Mouse (Mus musculus): Measurements from ENCODE around the gene Irgc1. TPM values are rescaled to one million over a fixed set of nuclear protein-coding genes. Genes with fewer than 3 reads are reported as not detected.

Gene Irgc1
- polyA plus RNA-seq, 1 experiment from 2014 or later = not detected

DNA sequence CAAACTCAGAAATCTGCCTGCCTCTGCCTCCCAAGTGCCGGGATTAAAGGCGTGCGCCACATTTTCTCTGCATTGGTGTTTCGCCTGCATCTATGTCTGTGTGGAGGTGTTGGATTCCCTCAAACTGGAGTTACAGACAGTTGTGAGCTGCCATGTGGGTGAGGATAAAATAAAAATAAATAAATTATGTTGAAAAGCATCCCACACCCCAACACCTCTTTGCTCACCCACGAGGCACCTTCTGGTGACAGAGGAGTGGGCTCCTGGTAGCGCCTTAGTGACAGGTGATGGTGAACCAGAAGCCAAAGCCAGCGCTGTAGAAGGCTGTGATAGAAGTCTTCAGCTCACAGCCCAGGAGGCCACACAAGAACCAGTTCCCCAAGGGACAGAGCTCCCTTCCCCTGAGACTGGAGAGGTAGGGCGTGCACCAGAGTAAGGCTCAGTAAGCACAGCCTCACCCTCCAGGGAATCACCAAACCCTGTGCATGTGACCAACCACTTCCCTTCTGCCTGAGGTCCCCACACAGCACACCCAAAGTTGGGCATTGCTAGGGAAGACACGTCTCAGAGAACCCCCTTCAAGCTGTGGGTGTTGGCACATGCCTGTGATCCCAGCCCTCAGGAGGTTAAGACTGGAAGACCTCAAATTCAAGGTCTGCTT is 6.7 kb downstream of the Irgc1 start:
- Histone ChIP-seq H3K9me3 (replicated peaks) (peaks cover 10% of the 10 kb centered on the region; the same call in 1 of the 2 replicates), H3K36me3 (no peaks in the 10 kb centered on the region), H3K27ac (replicated peaks) (no peak overlapping the region), H3K27me3 (ENCODE audit: low read depth, poor library complexity, severe bottlenecking) (no peaks in the 10 kb centered on the region), H3K4me3 (no peak overlapping the region), H3K4me1 (no peaks in the 10 kb centered on the region)
- WGBS = 90% methylated on average over 9 of the region's 9 CpGs
- no peak for DNase-seq (ENCODE audit: low spot score)

DNA sequence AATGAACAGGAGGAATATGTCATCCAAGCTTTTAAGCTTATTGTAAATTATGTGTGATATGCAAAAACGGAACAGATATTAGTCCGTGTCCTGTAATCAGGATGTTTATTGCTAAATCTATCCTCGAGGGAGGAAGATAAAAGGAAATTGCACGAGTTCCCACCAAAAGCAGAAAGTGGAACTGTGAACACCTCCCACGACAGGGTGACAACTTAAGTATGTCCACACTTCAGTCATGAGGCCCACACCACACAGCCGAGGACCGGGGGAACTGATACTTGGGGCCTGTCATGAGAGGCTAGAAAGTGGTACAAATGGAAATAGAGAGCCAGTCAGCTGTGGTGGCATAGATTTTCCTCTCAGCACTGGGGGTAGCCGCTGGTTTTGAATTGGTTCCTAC is 9.8 kb downstream of the Irgc1 start:
- no peaks in the 10 kb centered on the region for H3K4me1 ChIP-seq
- no peak overlapping the region for H3K27ac ChIP-seq (replicated peaks)
- no peaks in the 10 kb centered on the region for H3K36me3 ChIP-seq
- H3K9me3 ChIP-seq (replicated peaks) = peaks cover 7% of the 10 kb centered on the region; the same call in 1 of the 2 replicates
- DNase-seq (ENCODE audit: low spot score) = no peak
- H3K4me3 ChIP-seq = no peak overlapping the region
- 84% methylated on average over 8 of the region's 8 CpGs for WGBS
- H3K27me3 ChIP-seq (ENCODE audit: low read depth, poor library complexity, severe bottlenecking) = no peaks in the 10 kb centered on the region

DNA sequence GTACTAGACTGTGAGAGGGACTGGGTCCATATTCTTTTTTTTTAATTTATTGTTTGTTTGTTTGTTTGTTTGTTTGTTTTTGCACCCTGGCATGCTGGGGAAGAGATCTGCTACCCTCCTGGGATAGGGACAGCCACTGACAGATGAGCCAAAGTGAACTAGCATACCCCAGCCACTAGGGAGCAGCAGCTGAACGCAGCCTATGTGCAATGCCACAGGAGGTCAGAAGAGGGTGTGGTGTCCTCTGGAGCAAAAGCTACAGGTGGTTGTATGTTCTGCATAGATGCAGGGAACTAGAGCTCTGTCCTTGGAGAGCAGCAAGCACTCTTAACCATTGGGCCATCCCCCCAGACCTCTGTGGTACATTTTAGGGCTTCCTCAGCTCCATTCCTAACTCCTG is 10.3 kb downstream of the Irgc1 start:
- DNase-seq (ENCODE audit: low spot score) = peak; percentile 51
- Histone ChIP-seq H3K36me3 (no peaks in the 10 kb centered on the region), H3K27me3 (ENCODE audit: low read depth, poor library complexity, severe bottlenecking) (no peaks in the 10 kb centered on the region), H3K27ac (replicated peaks) (no peak overlapping the region), H3K4me1 (no peaks in the 10 kb centered on the region), H3K9me3 (replicated peaks) (peaks cover 6% of the 10 kb centered on the region; the same call in 1 of the 2 replicates), H3K4me3 (no peak overlapping the region)
- 6% methylated on average over 1 of the region's 1 CpGs for WGBS

DNA sequence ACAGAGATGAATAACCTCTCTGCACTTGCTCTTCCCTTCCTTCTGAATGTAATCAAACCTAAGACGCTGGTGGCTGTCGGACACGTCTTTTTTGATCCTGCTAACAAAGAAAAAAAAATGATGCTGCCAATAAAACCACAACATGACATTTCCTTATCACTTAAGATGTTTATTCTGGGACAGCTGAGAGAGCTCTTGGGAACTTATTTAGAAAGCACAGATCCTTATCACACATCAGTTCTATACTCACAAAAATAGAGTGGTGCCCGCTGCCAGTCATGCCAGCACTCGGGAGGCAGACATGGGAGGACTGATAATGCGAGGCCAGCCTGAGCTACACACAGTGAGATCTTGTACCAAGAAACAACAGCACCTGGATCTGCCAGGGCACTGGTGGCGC is 12.2 kb downstream of the Irgc1 start:
- DNase-seq (ENCODE audit: low spot score) = no peak
- no peaks in the 10 kb centered on the region for H3K9me3 ChIP-seq (replicated peaks)
- no peaks in the 10 kb centered on the region for H3K4me1 ChIP-seq
- H3K4me3 ChIP-seq = no peak overlapping the region
- no peak overlapping the region for H3K27ac ChIP-seq (replicated peaks)
- H3K27me3 ChIP-seq (ENCODE audit: low read depth, poor library complexity, severe bottlenecking) = no peaks in the 10 kb centered on the region
- 86% methylated on average over 7 of the region's 7 CpGs for WGBS
- no peaks in the 10 kb centered on the region for H3K36me3 ChIP-seq

DNA sequence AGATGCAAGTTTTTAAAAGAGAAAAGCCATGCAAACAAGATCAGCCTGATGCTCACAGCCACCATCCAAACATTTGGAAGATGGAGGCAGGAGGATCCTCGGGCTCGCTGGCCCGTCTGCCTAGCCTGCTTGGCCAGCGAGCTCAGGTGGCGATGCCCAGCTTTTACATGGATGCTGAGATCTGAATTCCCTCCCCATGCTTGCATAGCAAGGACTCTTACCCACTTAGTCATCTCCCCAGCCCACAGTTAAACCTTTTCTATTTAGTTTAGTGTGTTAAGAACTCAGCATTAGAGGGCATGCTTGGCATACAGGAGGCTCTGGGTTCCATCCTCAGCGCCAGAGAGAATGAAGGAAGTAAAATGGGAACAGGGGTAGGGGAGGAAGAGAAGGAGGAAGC is 12.9 kb downstream of the Irgc1 start:
- no peak overlapping the region for H3K27ac ChIP-seq (replicated peaks)
- H3K27me3 ChIP-seq (ENCODE audit: low read depth, poor library complexity, severe bottlenecking) = no peaks in the 10 kb centered on the region
- DNase-seq (ENCODE audit: low spot score) = no peak
- no peaks in the 10 kb centered on the region for H3K4me1 ChIP-seq
- H3K36me3 ChIP-seq = no peaks in the 10 kb centered on the region
- H3K4me3 ChIP-seq = no peak overlapping the region
- no peaks in the 10 kb centered on the region for H3K9me3 ChIP-seq (replicated peaks)
- 82% methylated on average over 6 of the region's 6 CpGs for WGBS

GRCm38 (mm10) chr7:24437981-24438380 is 14.1 kb downstream of the Irgc1 start:
- Histone ChIP-seq H3K4me1 (no peaks in the 10 kb centered on the region), H3K9me3 (replicated peaks) (peaks cover 4% of the 10 kb centered on the region; the same call in 1 of the 2 replicates), H3K27me3 (ENCODE audit: low read depth, poor library complexity, severe bottlenecking) (peaks cover 7% of the 10 kb centered on the region), H3K36me3 (no peaks in the 10 kb centered on the region), H3K4me3 (no peak overlapping the region), H3K27ac (replicated peaks) (no peak overlapping the region)
- no peak for DNase-seq (ENCODE audit: low spot score)
- 85% methylated on average over 10 of the region's 10 CpGs for WGBS

DNA sequence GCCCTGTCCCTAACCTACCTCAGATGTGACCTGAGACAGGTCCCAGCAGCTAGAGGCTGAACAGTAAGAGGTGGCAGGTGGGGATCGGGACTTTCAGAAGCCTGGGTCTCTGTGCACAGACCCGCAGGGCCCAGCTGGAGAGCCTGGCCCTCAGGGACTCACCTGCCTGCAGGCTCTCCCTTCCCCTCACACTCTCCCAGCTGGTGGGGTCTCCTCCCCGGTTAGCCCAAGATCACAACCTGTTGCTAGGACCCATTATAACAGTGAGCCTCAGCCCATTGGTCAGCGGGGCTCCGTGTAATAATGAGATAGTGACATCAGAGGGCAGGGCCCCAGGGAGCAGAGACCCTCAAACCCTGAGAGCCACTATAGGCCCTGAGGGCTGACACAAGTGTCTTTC is 16.8 kb downstream of the Irgc1 start:
- DNase-seq (ENCODE audit: low spot score) = no peak
- Histone ChIP-seq H3K36me3 (no peaks in the 10 kb centered on the region), H3K9me3 (replicated peaks) (peaks cover 15% of the 10 kb centered on the region), H3K4me3 (no peak overlapping the region), H3K27ac (replicated peaks) (no peak overlapping the region), H3K27me3 (ENCODE audit: low read depth, poor library complexity, severe bottlenecking) (peaks cover 19% of the 10 kb centered on the region), H3K4me1 (no peaks in the 10 kb centered on the region)
- 81% methylated on average over 5 of the region's 5 CpGs for WGBS

DNA sequence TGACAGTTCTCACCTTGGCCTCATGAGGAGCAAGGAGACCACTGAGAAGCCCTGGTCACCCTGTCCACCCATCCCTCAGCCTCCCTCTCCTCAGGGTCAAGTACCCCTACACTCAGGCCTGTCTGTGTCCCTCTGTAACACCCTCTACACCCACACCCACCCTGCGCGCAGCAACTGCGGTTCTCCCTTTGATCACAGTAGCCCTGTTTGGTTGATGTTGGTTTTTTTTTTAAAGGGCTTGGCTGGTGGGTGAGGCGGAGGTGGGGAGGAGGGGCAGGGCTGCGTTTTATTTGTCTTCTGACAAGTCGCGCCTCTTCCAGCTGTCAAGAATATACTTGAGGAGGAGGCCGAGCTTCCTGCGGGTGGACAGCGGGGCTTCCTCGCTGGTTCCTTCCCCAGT is 20.4 kb downstream of the Irgc1 start:
- H3K9me3 ChIP-seq (replicated peaks) = peaks cover 15% of the 10 kb centered on the region
- WGBS = 72% methylated on average over 11 of the region's 11 CpGs
- H3K27me3 ChIP-seq (ENCODE audit: low read depth, poor library complexity, severe bottlenecking) = peaks cover 19% of the 10 kb centered on the region
- no peak overlapping the region for H3K27ac ChIP-seq (replicated peaks)
- H3K36me3 ChIP-seq = no peaks in the 10 kb centered on the region
- H3K4me3 ChIP-seq = no peak overlapping the region
- no peaks in the 10 kb centered on the region for H3K4me1 ChIP-seq
- no peak for DNase-seq (ENCODE audit: low spot score)

GRCm38 (mm10) chr7:24430551-24431345 is 21.3 kb downstream of the Irgc1 start:
- no peaks in the 10 kb centered on the region for H3K36me3 ChIP-seq
- H3K27me3 ChIP-seq (ENCODE audit: low read depth, poor library complexity, severe bottlenecking) = peaks cover 19% of the 10 kb centered on the region
- 93% methylated on average over 15 of the region's 15 CpGs for WGBS
- H3K4me3 ChIP-seq = no peak overlapping the region
- no peaks in the 10 kb centered on the region for H3K4me1 ChIP-seq
- H3K27ac ChIP-seq (replicated peaks) = no peak overlapping the region
- DNase-seq (ENCODE audit: low spot score) = no peak
- H3K9me3 ChIP-seq (replicated peaks) = peaks cover 15% of the 10 kb centered on the region

GRCm38 (mm10) chr7:24429413-24430112 is 22.5 kb downstream of the Irgc1 start:
- 77% methylated on average over 16 of the region's 16 CpGs for WGBS
- Histone ChIP-seq H3K9me3 (replicated peaks) (peaks cover 15% of the 10 kb centered on the region), H3K27ac (replicated peaks) (peak overlapping the region; percentile 14; the same call in 1 of the 2 replicates), H3K36me3 (no peaks in the 10 kb centered on the region), H3K4me3 (no peak overlapping the region), H3K27me3 (ENCODE audit: low read depth, poor library complexity, severe bottlenecking) (peaks cover 19% of the 10 kb centered on the region), H3K4me1 (no peaks in the 10 kb centered on the region)
- no peak for DNase-seq (ENCODE audit: low spot score)

DNA sequence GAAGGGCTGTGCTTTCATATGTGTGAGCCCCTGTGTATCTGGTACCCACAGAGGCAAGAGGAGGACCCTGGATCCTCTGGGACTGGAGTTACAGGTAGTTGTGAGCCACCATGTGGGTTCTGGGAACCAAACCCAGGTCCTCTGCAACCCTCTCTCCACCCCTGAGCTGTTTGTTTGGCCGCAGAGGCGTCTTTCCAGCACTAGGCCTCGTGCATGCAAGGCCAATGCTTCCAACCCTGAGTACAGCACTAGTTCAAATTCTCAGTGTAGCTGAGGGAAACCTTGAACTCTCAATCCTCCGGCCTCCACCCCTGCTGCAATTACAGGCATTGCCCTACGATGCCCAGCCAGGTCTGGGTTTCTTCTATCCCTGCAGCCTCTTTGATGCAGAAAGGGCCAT is 23.4 kb downstream of the Irgc1 start:
- WGBS = 80% methylated on average over 5 of the region's 5 CpGs
- DNase-seq (ENCODE audit: low spot score) = no peak
- H3K27ac ChIP-seq (replicated peaks) = no peak overlapping the region
- peaks cover 15% of the 10 kb centered on the region for H3K9me3 ChIP-seq (replicated peaks)
- H3K27me3 ChIP-seq (ENCODE audit: low read depth, poor library complexity, severe bottlenecking) = peaks cover 19% of the 10 kb centered on the region
- no peak overlapping the region for H3K4me3 ChIP-seq
- H3K4me1 ChIP-seq = no peaks in the 10 kb centered on the region
- H3K36me3 ChIP-seq = peaks cover 6% of the 10 kb centered on the region; the same call in 1 of the 2 replicates

GRCm38 (mm10) chr7:24427168-24427567 is 24.9 kb downstream of the Irgc1 start:
- no peak for DNase-seq (ENCODE audit: low spot score)

GRCm38 (mm10) chr7:24425919-24426318 is 26.2 kb downstream of the Irgc1 start:
- no peak for DNase-seq (ENCODE audit: low spot score)

More at GRCm38 (mm10) chr7:24427168-24427567, 24.9 kb downstream of the Irgc1 start:
- Histone ChIP-seq H3K4me3 (no peak overlapping the region), H3K9me3 (replicated peaks) (peaks cover 3% of the 10 kb centered on the region), H3K27me3 (ENCODE audit: low read depth, poor library complexity, severe bottlenecking) (peaks cover 3% of the 10 kb centered on the region), H3K27ac (replicated peaks) (no peak overlapping the region), H3K4me1 (peaks cover 11% of the 10 kb centered on the region), H3K36me3 (peaks cover 18% of the 10 kb centered on the region)
- WGBS = 95% methylated on average over 8 of the region's 8 CpGs

More at GRCm38 (mm10) chr7:24425919-24426318, 26.2 kb downstream of the Irgc1 start:
- H3K27me3 ChIP-seq (ENCODE audit: low read depth, poor library complexity, severe bottlenecking) = no peaks in the 10 kb centered on the region
- H3K4me1 ChIP-seq = peaks cover 22% of the 10 kb centered on the region
- WGBS = 87% methylated on average over 9 of the region's 9 CpGs
- H3K4me3 ChIP-seq = no peak overlapping the region
- H3K36me3 ChIP-seq = peaks cover 26% of the 10 kb centered on the region
- H3K27ac ChIP-seq (replicated peaks) = no peak overlapping the region
- H3K9me3 ChIP-seq (replicated peaks) = no peaks in the 10 kb centered on the region
